Mouse (Mus musculus): Measurements from ENCODE around the gene Itgav. TPM values are rescaled to one million over a fixed set of nuclear protein-coding genes. Genes with fewer than 3 reads are reported as not detected.

The Itgav gene
- polyA plus RNA-seq, 2 experiments, result 38.1 to 87.5 TPM

DNA sequence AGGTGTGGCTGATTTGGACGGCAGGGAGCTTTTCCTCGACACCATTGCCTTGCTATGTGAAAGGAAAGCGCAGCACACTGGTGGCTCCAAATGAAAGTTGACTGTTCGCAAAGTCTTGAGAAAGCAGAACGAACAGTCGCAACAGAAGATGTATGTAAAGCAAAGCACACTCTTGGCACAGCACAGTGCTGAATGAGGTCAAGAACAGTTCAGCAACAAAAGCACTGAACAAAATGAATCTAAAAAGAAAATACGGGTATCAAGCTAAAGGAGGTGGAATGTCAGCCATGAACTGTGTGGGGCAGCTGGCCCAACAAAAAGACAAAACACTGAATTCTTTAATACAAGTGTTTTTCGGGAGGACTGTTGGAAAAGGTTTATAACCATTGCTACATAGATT, 42.9 kb upstream of the Itgav start:
- Histone ChIP-seq H3K27me3 (ENCODE audit: control insufficient read depth, insufficient read depth, low read length) (no peaks in the 10 kb centered on the region), H3K4me3 (replicated peaks; ENCODE audit: low read length) (no peak overlapping the region), H3K4me2 (replicated peaks; ENCODE audit: low read depth, low read length, severe bottlenecking) (no peak overlapping the region), H3K27ac (replicated peaks; ENCODE audit: low read depth, low read length) (no peak overlapping the region), H3K9ac (ENCODE audit: low read depth, low read length, severe bottlenecking) (no peak overlapping the region), H3K9me3 (ENCODE audit: control insufficient read depth, low read length) (no peaks in the 10 kb centered on the region), H3K36me3 (ENCODE audit: control insufficient read depth, insufficient read depth, low read length) (no peaks in the 10 kb centered on the region), H3K4me1 (ENCODE audit: control insufficient read depth, insufficient read depth, low read length) (no peaks in the 10 kb centered on the region)
- no peak for TF ChIP-seq POLR2A (IDR thresholded peaks at IDR 0.05; ENCODE audit: borderline replicate concordance, extremely low read depth, insufficient read depth, insufficient read length)
- ATAC-seq (ENCODE audit: low FRiP score, low read depth), result no peak
- no peak for DNase-seq (ENCODE audit: low spot score)
- WGBS, result 78% methylated on average over 8 of the region's 8 CpGs

DNA sequence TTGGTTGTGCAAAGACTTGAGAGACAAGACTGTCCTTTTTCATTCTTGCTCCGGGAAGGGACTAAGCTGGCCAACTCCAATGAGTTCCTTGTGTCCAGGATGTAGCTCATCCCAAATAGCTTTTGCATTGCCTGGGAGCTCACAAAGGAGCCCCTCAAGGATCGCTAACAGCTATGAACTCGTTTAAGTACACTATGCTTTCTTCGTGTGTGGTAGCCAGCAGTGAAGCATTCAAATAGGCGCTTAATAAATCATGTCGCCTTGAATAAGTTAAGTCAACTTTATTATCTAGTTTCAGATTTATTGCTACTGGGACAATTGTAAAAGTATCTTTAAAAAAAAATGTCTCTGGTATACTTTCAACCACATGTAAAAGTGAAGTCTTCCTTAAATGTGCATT, 42.4 kb upstream of the Itgav start:
- no peaks in the 10 kb centered on the region for H3K9me3 ChIP-seq (ENCODE audit: control insufficient read depth, low read length)
- ATAC-seq (ENCODE audit: low FRiP score, low read depth) (no peak), DNase-seq (ENCODE audit: low spot score) (no peak)
- H3K27ac ChIP-seq (replicated peaks; ENCODE audit: low read depth, low read length), result no peak overlapping the region
- no peaks in the 10 kb centered on the region for H3K4me1 ChIP-seq (ENCODE audit: control insufficient read depth, insufficient read depth, low read length)
- no peak for TF ChIP-seq POLR2A (IDR thresholded peaks at IDR 0.05; ENCODE audit: borderline replicate concordance, extremely low read depth, insufficient read depth, insufficient read length)
- WGBS, result 46% methylated on average over 6 of the region's 6 CpGs
- H3K36me3 ChIP-seq (ENCODE audit: control insufficient read depth, insufficient read depth, low read length), result no peaks in the 10 kb centered on the region
- H3K4me2 ChIP-seq (replicated peaks; ENCODE audit: low read depth, low read length, severe bottlenecking), result no peak overlapping the region
- no peak overlapping the region for H3K4me3 ChIP-seq (replicated peaks; ENCODE audit: low read length)
- no peak overlapping the region for H3K9ac ChIP-seq (ENCODE audit: low read depth, low read length, severe bottlenecking)
- H3K27me3 ChIP-seq (ENCODE audit: control insufficient read depth, insufficient read depth, low read length), result no peaks in the 10 kb centered on the region

DNA sequence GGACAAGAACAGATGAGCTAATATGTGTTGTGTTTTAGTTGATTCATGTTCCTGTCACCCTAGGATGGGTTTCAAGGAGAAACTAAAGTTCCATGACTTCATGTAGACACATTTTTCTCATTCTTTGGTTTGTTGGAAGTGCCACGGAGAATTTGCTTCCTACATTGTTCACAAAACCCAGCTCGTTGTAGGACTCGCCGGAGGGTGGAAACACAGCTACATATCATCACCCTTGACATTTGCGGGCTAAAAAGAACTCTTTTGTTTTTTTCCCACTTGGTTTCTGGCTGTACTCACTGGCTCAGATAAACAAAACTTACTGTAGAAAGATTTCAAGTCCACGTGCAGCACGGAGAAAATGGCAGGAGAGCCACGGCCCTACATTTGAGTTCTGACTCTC, 41.9 kb upstream of the Itgav start:
- no peaks in the 10 kb centered on the region for H3K36me3 ChIP-seq (ENCODE audit: control insufficient read depth, insufficient read depth, low read length)
- DNase-seq (ENCODE audit: low spot score) (no peak), ATAC-seq (ENCODE audit: low FRiP score, low read depth) (no peak)
- no peaks in the 10 kb centered on the region for H3K4me1 ChIP-seq (ENCODE audit: control insufficient read depth, insufficient read depth, low read length)
- no peaks in the 10 kb centered on the region for H3K9me3 ChIP-seq (ENCODE audit: control insufficient read depth, low read length)
- no peak overlapping the region for H3K9ac ChIP-seq (ENCODE audit: low read depth, low read length, severe bottlenecking)
- no peaks in the 10 kb centered on the region for H3K27me3 ChIP-seq (ENCODE audit: control insufficient read depth, insufficient read depth, low read length)
- no peak overlapping the region for H3K4me2 ChIP-seq (replicated peaks; ENCODE audit: low read depth, low read length, severe bottlenecking)
- TF ChIP-seq POLR2A (IDR thresholded peaks at IDR 0.05; ENCODE audit: borderline replicate concordance, extremely low read depth, insufficient read depth, insufficient read length), result no peak
- no peak overlapping the region for H3K4me3 ChIP-seq (replicated peaks; ENCODE audit: low read length)
- WGBS, result 63% methylated on average over 8 of the region's 8 CpGs
- no peak overlapping the region for H3K27ac ChIP-seq (replicated peaks; ENCODE audit: low read depth, low read length)

DNA sequence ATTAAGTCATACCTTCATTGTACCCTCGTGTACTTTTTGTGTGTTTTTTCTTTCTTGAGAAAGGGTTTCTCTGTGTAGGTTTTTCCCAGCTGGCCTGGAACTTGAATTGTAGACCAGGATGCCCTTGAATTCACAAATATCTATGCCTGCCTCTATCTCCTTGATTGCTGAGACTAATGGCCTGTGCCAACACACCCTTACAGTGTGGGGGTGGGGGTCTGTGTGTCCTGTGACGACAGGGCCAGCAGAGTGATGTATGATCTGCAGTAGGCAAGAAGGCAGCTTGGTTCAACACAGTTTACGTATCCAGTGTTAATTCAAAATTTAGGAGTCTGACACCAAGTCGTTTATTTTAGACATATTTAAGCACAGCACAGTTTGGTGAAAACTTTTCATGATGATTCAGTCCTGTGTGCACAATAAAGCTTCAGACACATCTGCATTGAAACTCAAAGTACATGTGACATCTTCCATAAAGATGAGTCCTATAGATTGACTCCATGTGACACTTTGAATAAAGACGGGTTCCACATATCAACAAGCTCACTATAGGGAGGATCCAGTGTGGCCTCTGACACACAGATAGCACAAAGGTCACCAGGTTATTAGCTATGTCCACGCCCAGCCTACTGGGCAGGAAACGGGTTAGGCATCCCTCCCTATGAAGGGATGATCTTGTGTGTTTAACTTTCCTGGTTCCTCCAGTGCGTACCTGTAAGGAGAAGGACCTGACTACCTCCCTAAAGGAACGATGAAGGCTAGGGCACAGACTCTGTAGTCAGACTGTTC, 40.3 kb upstream of the Itgav start:
- ATAC-seq (ENCODE audit: low FRiP score, low read depth) (no peak), DNase-seq (ENCODE audit: low spot score) (no peak)
- 75% methylated on average over 9 of the region's 9 CpGs for WGBS

DNA sequence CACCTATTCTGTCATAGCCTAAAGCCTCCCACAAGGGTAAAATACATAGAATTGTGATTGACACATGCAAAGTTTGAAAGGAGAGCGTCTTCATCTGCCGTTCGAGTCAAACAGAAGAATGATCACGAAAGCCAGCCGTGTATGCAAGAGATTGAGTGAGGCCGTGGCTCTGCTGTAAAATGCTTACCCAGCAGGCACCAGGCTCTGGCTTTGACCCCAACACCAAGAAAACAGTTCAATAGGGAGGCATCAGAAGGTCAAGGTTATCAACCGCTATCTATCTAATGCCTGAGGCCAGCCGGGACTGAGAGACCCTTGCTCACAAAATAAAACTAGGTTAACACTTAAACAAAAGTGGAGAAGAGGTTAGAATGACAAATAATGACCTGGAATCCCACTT, 39.5 kb upstream of the Itgav start:
- ATAC-seq (ENCODE audit: low FRiP score, low read depth) (no peak), DNase-seq (ENCODE audit: low spot score) (no peak)
- Histone ChIP-seq H3K36me3 (ENCODE audit: control insufficient read depth, insufficient read depth, low read length) (no peaks in the 10 kb centered on the region), H3K9ac (ENCODE audit: low read depth, low read length, severe bottlenecking) (no peak overlapping the region), H3K27ac (replicated peaks; ENCODE audit: low read depth, low read length) (no peak overlapping the region), H3K4me2 (replicated peaks; ENCODE audit: low read depth, low read length, severe bottlenecking) (no peak overlapping the region), H3K4me3 (replicated peaks; ENCODE audit: low read length) (no peak overlapping the region), H3K9me3 (ENCODE audit: control insufficient read depth, low read length) (no peaks in the 10 kb centered on the region), H3K4me1 (ENCODE audit: control insufficient read depth, insufficient read depth, low read length) (no peaks in the 10 kb centered on the region), H3K27me3 (ENCODE audit: control insufficient read depth, insufficient read depth, low read length) (no peaks in the 10 kb centered on the region)
- TF ChIP-seq POLR2A (IDR thresholded peaks at IDR 0.05; ENCODE audit: borderline replicate concordance, extremely low read depth, insufficient read depth, insufficient read length), result no peak
- WGBS, result 84% methylated on average over 8 of the region's 8 CpGs

More for the DNA sequence above, 40.3 kb upstream of the Itgav start:
- Histone ChIP-seq H3K27ac (replicated peaks; ENCODE audit: low read depth, low read length) (no peak overlapping the region), H3K27me3 (ENCODE audit: control insufficient read depth, insufficient read depth, low read length) (no peaks in the 10 kb centered on the region), H3K9ac (ENCODE audit: low read depth, low read length, severe bottlenecking) (no peak overlapping the region), H3K4me2 (replicated peaks; ENCODE audit: low read depth, low read length, severe bottlenecking) (no peak overlapping the region), H3K36me3 (ENCODE audit: control insufficient read depth, insufficient read depth, low read length) (no peaks in the 10 kb centered on the region), H3K4me3 (replicated peaks; ENCODE audit: low read length) (no peak overlapping the region), H3K9me3 (ENCODE audit: control insufficient read depth, low read length) (no peaks in the 10 kb centered on the region), H3K4me1 (ENCODE audit: control insufficient read depth, insufficient read depth, low read length) (no peaks in the 10 kb centered on the region)
- no peak for TF ChIP-seq POLR2A (IDR thresholded peaks at IDR 0.05; ENCODE audit: borderline replicate concordance, extremely low read depth, insufficient read depth, insufficient read length)

Measured in limb, embryonic 14.5 days (tissue).